Mouse (Mus musculus) embryonic fibroblast, embryonic 13.5 days (primary cell): ENCODE measurements at regions not wholly inside any gene's neighbourhood (a gene's known extent, or its start where the extent isn't known, plus 50 kb on each side); places are given as distances from the start of the nearest gene placed in this dataset.

Experiments used
- H3K27ac ChIP-seq: 2 replicates; pipeline ENCODE4 v1.5.1; 2012; ENCODE audit warnings: low read length, control low read depth, inconsistent platforms; ENCODE audit not compliant: insufficient read depth
- H3K4me1 ChIP-seq: 2 replicates; pipeline ENCODE4 v1.6.1; 2011; ENCODE audit warnings: low read length; ENCODE audit not compliant: control insufficient read depth, insufficient read depth
- H3K4me3 ChIP-seq: 2 replicates; pipeline ENCODE4 v1.5.1; 2011; ENCODE audit warnings: mild to moderate bottlenecking, control low read depth, low read length; ENCODE audit not compliant: insufficient read depth
- CTCF ChIP-seq: IDR thresholded peaks from 2 replicates; pipeline ENCODE4 v1.5.1; 2011; ENCODE audit warnings: mild to moderate bottlenecking, control low read depth, low read length, moderate library complexity, borderline replicate concordance; ENCODE audit not compliant: insufficient read depth
- POLR2A ChIP-seq: IDR thresholded peaks from 2 replicates; pipeline ENCODE4 v1.6.1; 2011; ENCODE audit warnings: low read depth, mild to moderate bottlenecking, control low read depth, low read length, moderate library complexity

GRCm38 (mm10) chr1:169385740-169386424 lies 145.4 kb downstream of the Nuf2 start:
- H3K27ac ChIP-seq: no peak overlapping the region
- no peak for TF ChIP-seq POLR2A
- no peak for TF ChIP-seq CTCF

DNA sequence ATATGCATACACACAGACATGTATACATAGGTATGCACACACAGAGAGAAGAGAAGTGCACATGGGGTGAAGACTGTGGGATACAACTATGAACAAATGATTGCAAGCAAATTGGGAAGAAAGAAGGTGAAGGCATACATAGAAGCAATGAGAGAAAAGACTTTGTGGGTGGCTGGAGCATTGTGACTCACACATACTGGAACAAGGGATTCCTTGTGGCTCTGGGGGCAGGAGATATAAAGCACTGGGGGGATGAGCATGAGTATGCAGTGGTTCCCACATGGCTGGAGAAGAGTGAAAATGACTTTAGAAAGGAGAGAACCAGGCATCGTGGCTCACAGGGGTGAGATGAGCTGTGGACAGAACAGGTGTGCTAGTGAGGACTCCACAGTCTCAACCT lies 156.6 kb downstream of the Nuf2 start:
- H3K4me3 ChIP-seq: no peak overlapping the region
- no peak for TF ChIP-seq POLR2A
- TF ChIP-seq CTCF: no peak
- no peak overlapping the region for H3K27ac ChIP-seq
- H3K4me1 ChIP-seq: 0 out of 2 replicates have a peak, but pooled peaks cover 2% of the 10 kb centered on the region

More at GRCm38 (mm10) chr1:169385740-169386424, 145.4 kb downstream of the Nuf2 start:
- Histone ChIP-seq H3K4me3 (no peak overlapping the region), H3K4me1 (no peaks in the 10 kb centered on the region)

DNA sequence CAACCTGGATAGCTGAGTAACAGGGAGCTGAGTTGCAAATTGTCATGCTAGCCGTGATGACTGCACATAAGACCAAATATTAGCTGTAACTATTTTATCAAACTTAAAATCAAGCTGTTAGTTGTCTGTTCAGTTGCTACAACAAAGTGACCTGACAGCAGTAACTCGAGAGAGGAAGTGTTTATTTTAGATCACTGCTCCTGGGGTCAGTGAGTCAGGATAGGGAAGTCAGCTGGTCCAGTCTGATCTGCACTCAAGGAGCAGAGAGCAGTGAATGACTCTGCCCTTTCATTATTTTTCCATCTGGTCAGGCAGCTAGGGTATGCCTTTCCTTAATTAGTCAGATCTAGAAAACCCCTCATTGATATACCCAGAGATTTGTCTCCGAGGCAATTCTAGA lies 162.5 kb downstream of the Nuf2 start:
- no peak overlapping the region for H3K27ac ChIP-seq

DNA sequence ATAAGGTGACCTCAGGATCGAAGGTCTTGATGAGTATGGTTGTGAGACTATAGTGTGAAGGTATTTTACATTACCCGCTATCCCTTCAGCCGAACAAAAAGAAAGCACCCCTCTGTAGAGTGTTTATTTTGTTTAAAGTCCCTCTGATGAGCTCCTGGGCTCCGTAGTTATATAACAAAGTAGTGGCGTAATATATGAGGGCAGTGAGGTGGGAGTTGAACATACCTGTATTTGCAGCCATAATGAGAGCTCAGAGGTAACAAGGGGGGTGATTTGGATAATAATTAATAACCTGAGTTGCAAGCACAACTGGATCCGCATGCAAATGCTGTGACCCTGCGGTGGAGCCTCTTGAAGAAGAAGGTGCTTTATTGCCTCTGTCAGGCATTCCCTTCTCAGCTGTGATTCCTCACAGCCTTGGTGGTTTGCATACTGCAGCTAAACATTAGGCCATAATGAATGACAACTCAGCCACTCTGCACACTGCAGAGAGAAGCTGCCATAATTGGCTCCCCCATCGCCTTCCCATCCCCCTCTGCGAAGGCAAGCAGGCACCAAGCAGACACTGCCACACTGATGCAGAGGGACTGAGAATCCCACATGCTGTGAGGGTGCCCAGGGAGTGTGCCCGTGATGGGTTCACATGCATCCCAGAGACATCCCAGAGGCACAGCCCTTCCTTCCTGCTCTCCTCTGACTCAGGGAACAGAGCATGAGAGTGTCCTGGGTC lies 163.3 kb downstream of the Nuf2 start:
- TF ChIP-seq POLR2A (no peak), CTCF (no peak)
- Histone ChIP-seq H3K4me3 (no peak overlapping the region), H3K27ac (no peak overlapping the region), H3K4me1 (0 out of 2 replicates have a peak, but pooled peaks cover 2% of the 10 kb centered on the region)

More for the DNA sequence above, 162.5 kb downstream of the Nuf2 start:
- TF ChIP-seq POLR2A (no peak), CTCF (no peak)
- no peak overlapping the region for H3K4me3 ChIP-seq
- H3K4me1 ChIP-seq: 0 out of 2 replicates have a peak, but pooled peaks cover 2% of the 10 kb centered on the region

- no peak overlapping the region for H3K27ac ChIP-seq
- 0 out of 2 replicates have a peak, but pooled peaks cover 2% of the 10 kb centered on the region for H3K4me1 ChIP-seq
- H3K4me3 ChIP-seq: no peak overlapping the region
- no peak for TF ChIP-seq POLR2A
- TF ChIP-seq CTCF: no peak
Observed at GRCm38 (mm10) chr1:169367316-169367715, 163.9 kb downstream of the Nuf2 start.

DNA sequence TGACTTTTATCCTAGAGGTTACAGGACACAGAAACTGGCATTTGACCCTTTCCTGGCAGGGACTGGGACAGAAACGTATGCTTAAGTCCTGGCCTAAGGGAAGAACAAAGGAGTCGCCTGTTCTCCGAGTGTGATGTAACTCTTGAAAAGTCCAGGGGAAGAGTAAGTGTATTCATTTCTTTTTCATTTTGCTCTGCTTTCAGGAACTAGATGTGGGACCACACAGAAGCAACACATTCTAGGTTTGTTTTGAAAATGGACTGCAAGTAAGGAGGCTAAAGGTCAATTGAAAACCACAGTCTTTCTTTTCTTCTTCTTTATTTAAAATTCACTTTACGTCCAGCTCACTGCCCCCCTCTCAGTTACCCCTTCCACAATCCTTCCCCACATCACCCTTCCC lies 168.7 kb downstream of the Nuf2 start:
- TF ChIP-seq POLR2A (no peak), CTCF (no peak)
- Histone ChIP-seq H3K4me3 (no peak overlapping the region), H3K4me1 (no peaks in the 10 kb centered on the region), H3K27ac (no peak overlapping the region)

- H3K4me1 ChIP-seq: no peaks in the 10 kb centered on the region
- no peak overlapping the region for H3K4me3 ChIP-seq
- TF ChIP-seq POLR2A (no peak), CTCF (no peak)
- no peak overlapping the region for H3K27ac ChIP-seq
Observed at GRCm38 (mm10) chr1:169357652-169358241, 173.5 kb downstream of the Nuf2 start.

- no peaks in the 10 kb centered on the region for H3K4me1 ChIP-seq
- H3K27ac ChIP-seq: no peak overlapping the region
- TF ChIP-seq POLR2A (no peak), CTCF (no peak)
- no peak overlapping the region for H3K4me3 ChIP-seq
Observed at GRCm38 (mm10) chr1:169354021-169354420, 177.2 kb downstream of the Nuf2 start.

DNA sequence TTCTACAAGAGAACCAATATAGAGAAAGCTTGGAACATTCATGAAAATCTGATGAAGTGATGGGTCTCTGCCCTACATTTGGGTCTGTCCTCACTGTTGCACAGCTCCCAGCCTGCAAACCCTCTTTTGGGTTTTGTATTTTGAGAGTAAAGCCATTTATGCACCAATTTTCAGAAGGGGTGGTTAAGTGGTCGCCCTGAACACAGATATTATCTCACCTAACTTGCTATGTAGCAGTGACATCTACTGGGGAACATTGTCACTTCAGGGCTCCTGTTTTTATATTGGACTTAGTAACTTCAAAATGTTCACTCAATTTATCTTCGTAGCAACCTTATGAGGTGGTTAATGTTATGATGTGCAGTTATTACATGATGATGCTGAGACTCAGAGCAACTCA lies 183.6 kb downstream of the Nuf2 start:
- Histone ChIP-seq H3K4me1 (no peaks in the 10 kb centered on the region), H3K4me3 (no peak overlapping the region), H3K27ac (no peak overlapping the region)
- TF ChIP-seq POLR2A: no peak
- no peak for TF ChIP-seq CTCF

DNA sequence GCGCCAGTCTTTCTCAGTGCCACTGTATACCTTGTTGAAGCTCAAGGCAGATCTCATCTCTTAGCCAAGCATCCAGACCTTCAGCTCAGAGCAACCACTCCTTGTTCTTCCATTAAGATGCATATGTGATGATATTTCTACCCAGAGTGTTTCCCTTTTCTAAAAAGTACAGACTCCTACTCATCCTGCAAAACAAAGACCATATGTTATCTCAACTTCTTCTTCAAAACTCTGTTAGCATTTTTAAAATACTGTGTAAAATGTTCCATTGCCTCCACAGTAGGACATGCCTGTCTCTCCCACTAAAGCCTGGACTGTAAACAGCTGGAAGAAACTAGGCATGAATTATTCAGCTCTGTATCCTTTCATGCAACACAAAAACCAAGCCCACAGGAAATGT lies 184.4 kb downstream of the Nuf2 start:
- Histone ChIP-seq H3K4me3 (no peak overlapping the region), H3K27ac (no peak overlapping the region), H3K4me1 (no peaks in the 10 kb centered on the region)
- no peak for TF ChIP-seq POLR2A
- TF ChIP-seq CTCF: no peak
